Mouse (Mus musculus) liver, embryonic 12.5 days (tissue): Measurements from ENCODE around the gene Pla2g16. TPM values are rescaled to one million over a fixed set of nuclear protein-coding genes. Genes with fewer than 3 reads are reported as not detected.

ENCODE experiments used
- ATAC-seq: fragments of 200-750 bp; cut with Nextera tagmentation; 2 replicates; pipeline ENCODE4 v1.8.0; 2017; ENCODE audit warnings: moderate number of reproducible peaks, mild to moderate bottlenecking, moderate library complexity
- H3K27ac ChIP-seq: fragments of 300-500 bp; sonication (generic); 2 replicates; pipeline ENCODE4 v1.5.1; 2016; ENCODE audit warnings: mild to moderate bottlenecking
- H3K27me3 ChIP-seq: fragments of 300-500 bp; sonication (generic); replicated peaks from 2 replicates; pipeline ENCODE4 v1.6.1; 2016; ENCODE audit warnings: mild to moderate bottlenecking, moderate library complexity
- H3K36me3 ChIP-seq: fragments of 300-500 bp; sonication (generic); 2 replicates; pipeline ENCODE4 v1.6.1; 2016; ENCODE audit warnings: mild to moderate bottlenecking, moderate library complexity
- H3K4me1 ChIP-seq: fragments of 300-500 bp; sonication (generic); 2 replicates; pipeline ENCODE4 v1.6.1; 2016
- H3K4me2 ChIP-seq: fragments of 300-500 bp; sonication (generic); 2 replicates; pipeline ENCODE4 v1.6.1; 2016; ENCODE audit warnings: mild to moderate bottlenecking, moderate library complexity
- H3K4me3 ChIP-seq: fragments of 300-500 bp; sonication (generic); 2 replicates; pipeline ENCODE4 v1.5.1; 2016; ENCODE audit warnings: mild to moderate bottlenecking, moderate library complexity
- H3K9ac ChIP-seq: fragments of 300-500 bp; sonication (generic); 2 replicates; pipeline ENCODE4 v1.6.1; 2016; ENCODE audit warnings: mild to moderate bottlenecking, moderate library complexity
- H3K9me3 ChIP-seq: fragments of 300-500 bp; sonication (generic); replicated peaks from 2 replicates; pipeline ENCODE4 v1.6.1; 2016; ENCODE audit warnings: mild to moderate bottlenecking, moderate library complexity
- whole genome bisulfite sequencing: fragments of 180-500 bp; shearing (Covaris S2); methylation state at CpG from one replicate; pipeline ENCODE4 v1.1.7; 2016; ENCODE audit not compliant: insufficient replicate concordance; 5-methylcytosine and 5-hydroxymethylcytosine counted together
- polyA plus RNA-seq: library from polyadenylated mRNA; unstranded; fragments of >200 nt; fragmentation: Nextera tagmentation; extraction: Ambion mirVana; gene quantifications from 2 replicates; pipeline ENCODE4 v1.2.1, GENCODE M21; 2016

Pla2g16 gene
- polyA plus RNA-seq, 1 experiment from 2014 or later: 22.0 TPM

DNA sequence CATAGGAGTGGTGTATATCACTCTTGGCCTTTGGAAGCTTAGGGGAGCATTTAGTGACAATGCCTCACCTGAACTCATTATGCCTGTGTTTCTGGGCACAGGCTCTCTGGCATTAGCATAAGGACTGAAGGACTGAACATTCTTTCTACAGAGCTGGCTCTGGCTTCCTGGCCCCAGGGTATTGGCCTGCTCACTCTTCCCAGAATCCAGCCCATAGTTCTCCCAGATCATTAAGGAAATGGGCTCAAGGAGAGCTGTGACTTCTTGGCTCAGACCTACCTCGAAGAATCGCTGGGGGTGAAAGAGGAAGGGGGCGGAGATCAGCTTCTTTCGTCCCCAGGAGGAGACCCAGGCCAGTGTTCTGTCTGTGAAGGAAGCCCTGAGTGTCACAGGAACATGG, 41.2 kb downstream of the Pla2g16 start:
- 27% methylated on average over 4 of the region's 4 CpGs for WGBS
- Histone ChIP-seq H3K27me3 (no peaks in the 10 kb centered on the region), H3K9ac (no peak overlapping the region), H3K4me3 (no peak overlapping the region), H3K27ac (no peak overlapping the region), H3K9me3 (no peaks in the 10 kb centered on the region), H3K4me1 (no peaks in the 10 kb centered on the region), H3K36me3 (no peaks in the 10 kb centered on the region), H3K4me2 (no peak overlapping the region)
- ATAC-seq: no peak

DNA sequence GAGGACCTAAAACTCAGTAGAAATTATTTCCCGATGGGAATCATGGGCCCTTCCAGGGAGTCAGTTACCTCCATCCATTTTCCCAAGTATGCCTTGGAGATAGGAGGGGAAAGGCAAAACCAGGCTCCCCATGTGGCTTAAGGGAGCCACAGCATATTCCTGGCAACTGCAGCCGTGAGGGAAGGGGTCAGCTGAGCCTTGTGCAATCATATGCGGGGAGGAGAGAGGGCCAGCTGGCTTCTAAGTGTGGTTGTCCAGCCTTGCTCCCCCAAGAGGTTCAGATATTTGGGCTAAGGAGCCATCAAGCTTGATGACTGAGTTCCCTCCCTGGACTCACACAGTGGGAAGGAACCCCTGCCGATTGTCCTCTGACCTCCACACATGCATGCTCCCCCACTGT, 44.3 kb downstream of the Pla2g16 start:
- peaks cover 3% of the 10 kb centered on the region; the same call in 1 of the 2 replicates for H3K4me1 ChIP-seq
- no peak overlapping the region for H3K4me3 ChIP-seq
- no peaks in the 10 kb centered on the region for H3K36me3 ChIP-seq
- no peak overlapping the region for H3K4me2 ChIP-seq
- WGBS: 60% methylated on average over 4 of the region's 4 CpGs
- H3K9ac ChIP-seq: no peak overlapping the region
- no peak overlapping the region for H3K27ac ChIP-seq
- no peaks in the 10 kb centered on the region for H3K9me3 ChIP-seq
- no peak for ATAC-seq
- H3K27me3 ChIP-seq: peaks cover 9% of the 10 kb centered on the region

DNA sequence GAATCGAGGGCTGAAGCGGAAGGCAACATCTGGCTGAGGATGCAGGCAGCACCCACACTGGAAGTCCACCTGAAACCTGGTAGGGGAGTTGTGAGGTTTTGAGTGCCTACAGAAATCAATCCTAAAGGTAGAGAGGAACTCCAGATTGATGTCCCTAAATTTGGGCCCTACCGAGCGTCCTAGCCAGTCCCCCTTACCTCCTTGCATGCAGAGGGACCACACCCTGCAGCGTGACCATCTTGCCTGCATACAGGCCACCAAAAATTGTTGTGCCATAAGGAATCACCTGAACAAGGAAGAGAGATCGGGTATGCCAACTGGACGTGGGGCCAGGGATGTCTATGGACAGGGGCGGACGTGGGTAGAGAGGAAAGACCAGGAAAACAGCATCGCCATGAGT, 46.8 kb downstream of the Pla2g16 start:
- Histone ChIP-seq H3K4me3 (no peak overlapping the region), H3K27me3 (peaks cover 29% of the 10 kb centered on the region), H3K9me3 (no peaks in the 10 kb centered on the region), H3K4me1 (peaks cover 7% of the 10 kb centered on the region; the same call in 1 of the 2 replicates), H3K9ac (no peak overlapping the region), H3K27ac (no peak overlapping the region), H3K36me3 (no peaks in the 10 kb centered on the region), H3K4me2 (no peak overlapping the region)
- no peak for ATAC-seq
- WGBS: 75% methylated on average over 10 of the region's 10 CpGs

DNA sequence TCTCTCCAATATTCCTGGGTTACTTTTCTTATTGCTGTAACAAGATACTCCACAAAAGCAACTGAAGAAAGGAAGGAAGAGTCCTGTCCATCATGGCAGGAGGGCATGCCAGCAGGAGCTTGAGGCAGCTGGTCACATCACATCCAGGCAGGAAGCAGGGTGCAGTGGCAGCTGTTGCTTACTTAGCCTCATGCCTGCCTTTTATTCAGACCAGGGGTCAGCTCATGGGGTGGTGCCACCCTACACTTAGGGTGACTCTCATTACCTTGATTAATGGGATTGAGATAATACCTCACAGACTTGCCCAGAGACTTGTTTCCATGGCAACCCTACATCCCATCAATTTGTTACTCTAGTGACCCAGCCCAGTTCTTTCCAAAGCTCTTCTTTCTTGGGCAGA, 47.8 kb downstream of the Pla2g16 start:
- no peaks in the 10 kb centered on the region for H3K36me3 ChIP-seq
- peaks cover 7% of the 10 kb centered on the region; the same call in 1 of the 2 replicates for H3K4me1 ChIP-seq
- H3K27me3 ChIP-seq: peaks cover 31% of the 10 kb centered on the region
- no peak overlapping the region for H3K4me3 ChIP-seq
- no peak overlapping the region for H3K27ac ChIP-seq
- ATAC-seq: no peak
- no peak overlapping the region for H3K9ac ChIP-seq
- H3K4me2 ChIP-seq: no peak overlapping the region
- H3K9me3 ChIP-seq: no peaks in the 10 kb centered on the region

DNA sequence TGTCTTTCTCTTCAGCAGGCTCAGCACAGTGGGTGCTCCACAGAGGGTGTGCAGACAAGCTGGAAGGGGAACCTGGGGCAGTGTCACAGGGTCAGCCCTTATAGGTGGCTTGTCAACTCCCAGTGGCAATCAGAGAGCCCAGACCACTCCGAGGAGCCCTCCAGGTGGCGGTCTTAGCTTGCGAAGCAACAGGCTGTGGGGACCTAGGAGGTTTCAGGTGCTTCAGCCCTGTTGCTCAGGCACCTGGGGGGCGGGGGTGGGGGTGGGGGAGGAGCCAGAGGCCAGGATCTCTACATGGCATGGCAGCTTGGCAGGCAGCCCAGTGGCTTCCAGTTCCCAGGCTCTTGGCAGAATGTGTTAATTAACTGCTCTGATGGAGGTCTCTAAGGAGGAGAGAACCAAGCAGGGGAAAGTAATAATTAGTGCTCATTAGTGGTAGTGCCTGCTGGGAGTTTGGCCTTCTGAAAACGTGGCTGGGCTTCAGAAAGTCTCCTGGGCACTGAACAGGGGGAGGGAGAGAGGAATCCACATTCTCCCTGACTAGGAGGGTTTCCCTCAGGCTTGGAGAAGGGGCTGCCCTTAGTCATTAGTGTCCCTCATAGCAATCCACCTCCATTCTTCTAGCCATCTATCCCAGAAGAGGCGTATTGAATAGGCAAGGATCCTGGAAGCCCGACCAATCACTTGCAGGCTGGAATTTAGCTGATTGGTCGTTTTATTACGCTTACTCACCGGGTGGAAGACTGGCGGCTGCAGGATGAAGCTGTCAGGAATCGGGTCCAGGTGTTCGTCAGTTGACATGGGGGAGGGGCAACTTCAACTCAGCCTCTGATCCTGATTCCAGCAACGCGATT, 48.9 kb downstream of the Pla2g16 start:
- Histone ChIP-seq H3K27ac (no peak overlapping the region), H3K4me3 (no peak overlapping the region)
- no peak for ATAC-seq

DNA sequence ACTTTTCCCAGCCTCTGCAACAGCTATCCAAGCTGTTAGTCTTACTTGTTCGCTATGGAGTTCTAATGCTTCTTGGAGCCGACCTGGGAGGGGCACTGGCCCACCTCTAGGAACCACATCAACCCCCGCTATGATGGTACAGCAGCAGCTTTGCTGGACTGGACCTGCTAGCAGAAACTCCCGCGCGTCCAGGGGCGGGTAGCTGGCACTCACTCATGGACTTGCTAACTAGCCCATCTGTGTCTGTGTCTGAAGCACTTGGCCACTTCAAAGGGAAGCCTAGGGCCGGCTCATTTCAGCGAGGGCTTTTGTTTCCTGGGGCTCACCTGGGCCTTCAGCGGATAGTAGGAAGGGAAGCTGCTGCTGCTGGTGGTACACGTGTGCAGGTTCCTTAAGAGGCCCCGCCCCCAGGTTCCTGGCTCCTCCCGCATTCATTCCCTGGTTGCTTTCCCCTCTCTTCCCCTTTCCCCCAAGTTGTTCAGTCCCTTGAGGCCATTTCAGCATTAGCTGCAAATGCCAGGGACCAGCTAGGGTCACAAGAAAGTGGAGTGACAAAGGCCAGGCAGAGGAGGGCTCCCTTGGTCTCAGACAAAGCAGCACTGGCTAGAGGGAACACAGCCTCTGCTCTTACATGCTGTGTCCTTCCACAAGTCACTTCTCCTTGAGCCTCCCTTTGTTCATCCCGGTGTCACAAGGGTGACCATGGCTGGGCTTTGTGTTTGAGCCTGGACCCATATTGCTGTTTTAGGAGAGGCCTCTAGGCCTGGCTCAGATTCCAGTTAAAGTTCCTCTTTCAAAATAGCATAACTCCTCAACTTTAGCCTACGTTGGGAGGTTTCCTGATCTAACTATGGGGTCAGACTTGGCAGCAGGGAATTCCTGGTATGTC, 49.8 kb downstream of the Pla2g16 start, which contains the start of gene Lgals12:
Gene Lgals12 (minus strand): TSS at position 393 of the 889 bp plus-strand sequence.
- Histone ChIP-seq H3K9ac (no peak within 1 kb of the TSS), H3K4me1 (peaks cover 10% of the 10 kb centered on the region; the same call in 1 of the 2 replicates), H3K27ac (no peak within 1 kb of the TSS), H3K4me2 (peak within 1 kb of the TSS; percentile 48), H3K36me3 (no peaks in the 10 kb centered on the region), H3K27me3 (peaks cover 51% of the 10 kb centered on the region), H3K9me3 (no peaks in the 10 kb centered on the region), H3K4me3 (no peak within 1 kb of the TSS)
- no peak for ATAC-seq
- 11% methylated on average over 15 of the region's 15 CpGs for WGBS

More for the DNA sequence above, 48.9 kb downstream of the Pla2g16 start:
- peaks cover 42% of the 10 kb centered on the region for H3K27me3 ChIP-seq
- 8% methylated on average over 15 of the region's 15 CpGs for WGBS
- H3K4me2 ChIP-seq: peak overlapping the region; percentile 48
- H3K36me3 ChIP-seq: no peaks in the 10 kb centered on the region
- H3K4me1 ChIP-seq: peaks cover 7% of the 10 kb centered on the region; the same call in 1 of the 2 replicates
- H3K9ac ChIP-seq: no peak overlapping the region
- no peaks in the 10 kb centered on the region for H3K9me3 ChIP-seq

DNA sequence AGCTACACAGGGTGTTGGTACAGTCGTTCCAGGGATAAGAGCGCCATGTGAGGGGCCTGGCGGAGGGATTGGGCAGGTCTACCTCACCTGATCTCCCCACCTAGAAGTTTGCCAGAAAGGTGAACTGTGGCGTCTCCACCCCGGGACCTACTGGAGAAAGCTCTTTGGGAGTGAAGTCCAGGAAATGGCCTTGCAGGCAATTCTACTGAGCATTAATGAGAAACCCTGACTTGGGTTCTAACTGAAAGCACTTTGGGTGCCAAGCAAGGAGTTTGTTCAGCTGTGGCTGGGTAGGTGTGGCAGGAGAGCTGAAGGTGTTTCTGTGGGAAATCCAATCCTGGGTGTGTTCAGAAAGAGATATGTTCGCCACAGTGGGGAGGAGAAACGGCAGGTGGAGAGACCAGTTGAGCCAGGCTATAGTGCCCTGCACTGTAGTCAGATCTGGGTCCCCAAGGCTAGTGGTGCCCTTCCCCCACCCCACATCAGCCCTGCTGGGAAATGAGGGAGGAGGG, 50.5 kb downstream of the Pla2g16 start:
- Histone ChIP-seq H3K9ac (no peak overlapping the region), H3K36me3 (no peaks in the 10 kb centered on the region), H3K4me3 (no peak overlapping the region), H3K27me3 (peaks cover 58% of the 10 kb centered on the region), H3K27ac (no peak overlapping the region), H3K4me1 (peaks cover 15% of the 10 kb centered on the region; the same call in 1 of the 2 replicates), H3K9me3 (no peaks in the 10 kb centered on the region), H3K4me2 (no peak overlapping the region)
- ATAC-seq: no peak
- 61% methylated on average over 7 of the region's 7 CpGs for WGBS

DNA sequence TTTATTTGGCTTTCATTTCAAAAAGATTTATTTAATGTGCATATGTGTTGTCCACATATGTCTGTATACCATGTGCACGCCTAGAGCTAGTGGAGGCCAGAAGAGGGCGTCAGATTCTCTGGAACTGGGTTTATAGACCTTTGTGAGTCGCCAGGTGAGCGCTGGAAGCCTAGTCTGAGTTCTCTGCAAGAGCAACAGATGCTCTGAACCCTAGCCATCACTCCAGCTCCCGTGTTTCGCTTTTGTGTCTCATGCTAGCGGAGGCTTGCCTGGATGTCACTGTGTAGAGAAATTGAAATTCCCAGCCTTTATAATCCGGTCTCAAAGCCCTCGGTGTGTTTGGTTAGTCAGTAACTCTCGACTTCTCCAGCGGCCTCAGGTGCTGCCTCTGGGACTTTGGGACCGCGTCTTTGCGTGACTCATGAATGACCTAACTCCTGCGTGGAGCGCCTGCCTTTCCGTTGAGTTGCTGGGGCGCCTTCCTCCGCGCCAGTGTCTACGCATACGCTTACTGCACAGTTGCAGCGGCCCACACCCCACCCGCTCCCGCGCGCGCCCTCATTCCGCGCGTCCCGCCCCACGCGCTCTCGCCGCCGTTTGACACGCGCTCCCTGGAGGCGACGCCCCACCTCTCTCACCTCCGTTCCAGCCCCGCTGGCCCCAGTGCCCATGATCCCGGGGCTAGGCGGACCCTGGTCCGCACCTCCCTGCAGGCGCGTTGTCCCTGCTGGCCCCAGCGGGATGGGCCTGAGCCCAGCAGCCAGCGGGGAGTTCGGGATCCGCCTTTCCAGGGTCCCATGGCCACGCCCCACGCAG, 54.9 kb downstream of the Pla2g16 start, which contains the start of gene Hrasls5:
Gene Hrasls5 (plus strand): TSS at position 600 of the 816 bp plus-strand sequence.
- Histone ChIP-seq H3K4me3 (peak within 1 kb of the TSS; percentile 33), H3K36me3 (no peaks in the 10 kb centered on the region), H3K27ac (no peak within 1 kb of the TSS), H3K9me3 (no peaks in the 10 kb centered on the region), H3K27me3 (peaks cover 59% of the 10 kb centered on the region), H3K4me2 (peak within 1 kb of the TSS; percentile 62), H3K9ac (no peak within 1 kb of the TSS), H3K4me1 (peaks cover 9% of the 10 kb centered on the region; the same call in 1 of the 2 replicates)
- ATAC-seq: peak; percentile 4; the same call in 1 of the 2 replicates
- 5% methylated on average over 54 of the region's 54 CpGs for WGBS

DNA sequence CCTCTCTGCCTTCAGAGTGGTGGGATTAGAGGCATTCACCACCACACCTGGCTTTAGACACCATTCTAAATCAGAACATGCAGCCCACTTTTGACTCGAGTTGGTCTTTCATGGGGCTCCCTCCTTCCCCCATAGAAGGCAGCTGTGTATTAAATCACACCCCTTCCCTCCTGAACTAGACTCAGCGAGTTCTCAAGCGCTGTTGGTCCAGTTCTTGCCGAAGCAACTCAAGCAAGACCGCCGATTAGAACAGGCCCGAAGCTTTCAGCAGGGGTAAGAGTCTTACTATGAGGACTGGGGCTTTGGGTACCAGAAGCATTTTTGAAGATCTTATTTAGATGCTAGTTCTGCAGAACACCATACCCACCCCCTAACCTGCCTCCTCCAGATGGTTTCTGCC, 55.9 kb downstream of the Pla2g16 start:
- no peak for ATAC-seq
- Histone ChIP-seq H3K9ac (no peak overlapping the region), H3K4me2 (no peak overlapping the region), H3K4me3 (no peak overlapping the region), H3K27me3 (peaks cover 49% of the 10 kb centered on the region), H3K4me1 (peaks cover 9% of the 10 kb centered on the region; the same call in 1 of the 2 replicates), H3K36me3 (no peaks in the 10 kb centered on the region), H3K9me3 (no peaks in the 10 kb centered on the region), H3K27ac (no peak overlapping the region)
- WGBS: 74% methylated on average over 7 of the region's 7 CpGs

DNA sequence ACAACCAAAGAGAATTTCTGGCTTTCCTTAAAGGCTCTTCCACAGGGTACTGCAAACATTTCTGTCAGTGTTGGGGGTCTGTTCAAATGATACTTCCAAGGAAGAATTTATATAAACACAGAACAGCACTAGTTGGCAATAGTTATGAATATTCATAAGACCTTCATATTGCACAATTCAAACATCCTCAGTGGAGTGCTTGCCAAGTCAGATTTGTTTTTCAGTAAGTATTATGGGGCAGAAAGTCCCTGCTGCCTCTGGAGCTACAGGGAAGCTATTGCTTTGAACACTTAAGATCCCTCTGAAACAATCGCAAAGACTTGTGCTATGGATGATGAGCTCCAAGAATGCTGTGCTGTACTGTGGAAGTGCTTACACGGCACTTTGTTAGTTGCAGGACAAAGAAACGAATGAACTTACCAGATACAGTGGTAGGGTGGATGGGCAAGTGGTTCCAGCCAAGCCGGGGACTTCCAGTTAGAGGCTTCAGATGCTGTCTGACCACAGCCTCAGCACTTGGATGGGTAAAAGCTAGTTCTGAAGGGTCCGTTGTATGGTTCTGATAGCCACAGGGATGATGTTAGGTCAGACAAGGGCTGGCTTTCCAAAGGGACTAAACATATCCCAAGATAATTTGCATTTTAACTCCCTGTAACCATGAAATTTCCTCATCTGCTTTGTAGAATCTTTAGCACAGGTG, 59.1 kb downstream of the Pla2g16 start:
- no peaks in the 10 kb centered on the region for H3K36me3 ChIP-seq
- no peak overlapping the region for H3K4me3 ChIP-seq
- no peak for ATAC-seq
- H3K27me3 ChIP-seq: peaks cover 36% of the 10 kb centered on the region
- H3K4me2 ChIP-seq: no peak overlapping the region
- peaks cover 9% of the 10 kb centered on the region; the same call in 1 of the 2 replicates for H3K4me1 ChIP-seq
- H3K27ac ChIP-seq: no peak overlapping the region
- 60% methylated on average over 5 of the region's 5 CpGs for WGBS
- no peaks in the 10 kb centered on the region for H3K9me3 ChIP-seq
- no peak overlapping the region for H3K9ac ChIP-seq

DNA sequence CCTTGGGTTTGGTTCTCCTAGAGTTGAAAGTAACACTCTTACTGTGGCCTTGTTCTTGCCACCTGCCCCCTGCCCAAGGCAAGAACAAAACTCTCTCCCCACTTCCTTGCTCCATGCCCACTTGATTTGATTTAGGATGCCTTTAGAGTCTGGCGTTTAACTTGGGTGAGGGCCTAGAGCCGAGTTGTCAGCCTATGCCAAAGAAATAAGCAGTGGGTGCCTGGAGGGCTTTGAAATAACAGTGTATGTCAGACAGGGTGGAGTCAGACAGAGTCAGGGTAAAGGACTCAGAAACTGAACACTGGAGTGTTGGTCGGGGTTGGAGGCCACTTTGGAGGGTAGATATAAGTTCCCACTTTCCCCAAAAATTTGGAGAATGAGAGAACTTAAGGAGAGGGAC, 59.8 kb downstream of the Pla2g16 start:
- Histone ChIP-seq H3K27me3 (peaks cover 29% of the 10 kb centered on the region), H3K27ac (no peak overlapping the region), H3K9me3 (no peaks in the 10 kb centered on the region), H3K9ac (no peak overlapping the region), H3K36me3 (no peaks in the 10 kb centered on the region), H3K4me1 (peaks cover 4% of the 10 kb centered on the region; the same call in 1 of the 2 replicates), H3K4me3 (no peak overlapping the region), H3K4me2 (no peak overlapping the region)
- WGBS: 52% methylated on average over 3 of the region's 3 CpGs
- ATAC-seq: no peak
